Mouse (Mus musculus): ENCODE results near the gene Olfr206. TPM values are rescaled to one million over a fixed set of nuclear protein-coding genes. Genes with fewer than 3 reads are reported as not detected.
"Not testable (repeated sequence)": the region's sequence is repeated elsewhere in the genome, so short reads cannot be mapped to it uniquely, and the experiment has no call there.

The Olfr206 gene
- total RNA-seq (2021) = not detected
- long read RNA-seq, experiment 1 = 0 reads
- long read RNA-seq, experiment 2 = 0 reads

DNA sequence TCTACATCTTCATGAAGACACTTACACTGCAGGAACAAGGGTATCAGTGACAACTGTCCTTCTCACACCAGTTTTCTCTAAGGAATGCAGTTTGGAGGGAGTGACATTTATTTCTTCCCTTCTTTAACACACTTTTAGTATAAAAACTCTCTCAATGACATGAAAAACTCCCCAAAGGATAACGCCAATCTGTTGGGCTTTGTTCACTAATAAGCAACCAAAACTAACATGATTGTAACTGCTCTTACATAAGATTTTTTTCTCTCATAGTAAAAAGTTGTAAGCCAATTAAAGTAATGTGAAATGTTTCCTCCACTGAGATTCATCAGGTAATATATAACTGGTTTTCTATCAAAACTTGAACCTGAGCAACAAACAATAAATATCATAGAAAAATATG lies at the start of gene Olfr206:
TSS of gene Olfr206 (minus strand) at position 101 of the 400 bp plus-strand sequence.
- H3K4me3 ChIP-seq = no peak within 1 kb of the TSS
- TF ChIP-seq CTCF (conservative IDR thresholded peaks at IDR 0.05) = no peak
- no peak for DNase-seq (ENCODE audit: low spot score in 2 of 2)
- no peak within 1 kb of the TSS for H3K27ac ChIP-seq

GRCm38 (mm10) chr16:59393300-59393699 lies 44.3 kb upstream of the Olfr206 start:
- Histone ChIP-seq H3K4me3 (no peak overlapping the region), H3K27ac (0 out of 2 replicates have a peak overlapping the region, but pooled peaks have one; percentile 53)
- peak; percentile 48 to 64 for DNase-seq (ENCODE audit: low spot score in 2 of 2)
- TF ChIP-seq CTCF (conservative IDR thresholded peaks at IDR 0.05) = no peak

- H3K4me3 ChIP-seq = no peak within 1 kb of the TSS
- H3K27ac ChIP-seq = no peak within 1 kb of the TSS
- no peak for TF ChIP-seq CTCF (conservative IDR thresholded peaks at IDR 0.05)
- DNase-seq (ENCODE audit: low spot score in 2 of 2) = no peak
Observed at GRCm38 (mm10) chr16:59363893-59364292, 14.8 kb upstream of the Olfr206 start, which contains the start of gene Olfr209. Gene Olfr209 (minus strand): TSS chr16:59363993.

DNA sequence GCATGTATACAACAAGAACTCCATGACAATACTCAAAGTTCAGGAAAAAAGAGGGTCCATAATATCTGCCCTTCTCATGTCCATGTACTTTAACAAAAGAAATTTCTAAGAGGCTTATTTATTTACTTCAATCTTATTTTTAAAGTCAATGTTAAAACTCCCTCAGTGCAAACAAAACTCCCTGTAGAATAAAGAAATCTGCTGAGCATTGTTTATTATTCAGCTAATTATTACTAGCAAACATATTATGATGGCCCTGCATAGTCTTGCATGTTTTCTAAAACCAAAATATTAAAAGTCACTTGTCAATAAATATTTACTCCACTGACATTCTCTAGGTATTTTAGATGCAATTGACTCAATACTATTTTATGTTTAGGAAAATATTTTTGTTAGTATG lies 18.0 kb downstream of the Olfr206 start, which contains the start of gene Olfr205:
TSS of gene Olfr205 (minus strand) at position 101 of the 400 bp plus-strand sequence.
- no peak for TF ChIP-seq CTCF (conservative IDR thresholded peaks at IDR 0.05)
- DNase-seq (ENCODE audit: low spot score in 2 of 2) = no peak
- no peak within 1 kb of the TSS for H3K4me3 ChIP-seq

DNA sequence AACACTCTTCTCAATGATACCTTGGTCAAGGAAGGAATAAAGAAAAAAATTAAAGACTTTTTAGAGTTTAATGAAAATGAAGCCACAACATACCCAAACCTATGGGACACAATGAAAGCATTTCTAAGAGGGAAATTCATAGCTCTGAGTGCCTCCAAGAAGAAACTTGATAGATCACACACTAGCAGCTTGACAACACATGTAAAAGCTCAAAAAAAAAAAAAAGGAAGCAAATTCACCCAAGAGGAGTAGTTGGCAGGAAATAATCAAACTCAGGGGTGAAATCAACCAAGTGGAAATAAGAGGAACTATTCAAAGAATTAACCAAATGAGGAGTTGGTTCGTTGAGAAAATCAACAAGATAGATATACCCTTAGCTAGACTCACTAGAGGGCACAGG lies 25.8 kb downstream of the Olfr206 start:
- not testable (repeated sequence) for H3K4me3 ChIP-seq; H3K27ac ChIP-seq; DNase-seq (ENCODE audit: low spot score in 2 of 2)

More for the DNA sequence above, 18.0 kb downstream of the Olfr206 start, which contains the start of gene Olfr205:
- no peak within 1 kb of the TSS for H3K27ac ChIP-seq

DNA sequence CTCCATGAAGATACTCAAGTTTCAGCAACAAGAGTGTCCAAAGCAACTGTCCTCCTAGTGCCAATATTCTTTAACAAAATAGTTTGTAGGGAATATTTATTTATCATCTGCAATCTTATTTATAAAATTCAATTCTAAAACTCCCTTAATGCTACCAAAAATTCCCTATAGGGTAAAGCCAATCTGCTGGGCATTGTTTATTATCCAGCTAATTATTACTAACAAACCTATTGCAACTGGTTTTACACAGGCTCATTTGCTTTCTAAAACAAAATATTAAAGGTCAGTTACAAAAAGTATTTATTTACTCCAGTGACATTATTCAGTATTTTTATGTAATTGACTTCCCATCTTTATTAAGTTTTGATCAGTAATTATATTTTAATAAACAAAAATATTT lies 30.9 kb downstream of the Olfr206 start, which contains the start of gene Olfr204:
TSS of gene Olfr204 (minus strand) at position 101 of the 400 bp plus-strand sequence.
- Histone ChIP-seq H3K4me3 (no peak within 1 kb of the TSS), H3K27ac (no peak within 1 kb of the TSS)
- TF ChIP-seq CTCF (conservative IDR thresholded peaks at IDR 0.05) = no peak
- no peak for DNase-seq (ENCODE audit: low spot score in 2 of 2)

- TF ChIP-seq CTCF (conservative IDR thresholded peaks at IDR 0.05) = no peak
- H3K27ac ChIP-seq = no peak within 1 kb of the TSS
- no peak within 1 kb of the TSS for H3K4me3 ChIP-seq
- DNase-seq (ENCODE audit: low spot score in 2 of 2) = no peak
Observed at GRCm38 (mm10) chr16:59298581-59298980, 50.5 kb downstream of the Olfr206 start, which contains the start of gene Olfr203. Gene Olfr203 (plus strand): TSS chr16:59298881.

Other genes starting within 250 kb of the Olfr206 start
- gene Olfr193, start 237.4 kb downstream of the Olfr206 start, total RNA-seq (2021) = not detected
- gene Olfr194, start 228.2 kb downstream of the Olfr206 start, total RNA-seq (2021) = not detected
- gene Olfr195, start 202.2 kb downstream of the Olfr206 start, total RNA-seq (2021) = not detected
- not detected for gene Olfr196, start 178.8 kb downstream of the Olfr206 start, total RNA-seq (2021)
- not detected for gene Olfr198, start 145.7 kb downstream of the Olfr206 start, total RNA-seq (2021)
- gene Olfr199, start 129.5 kb downstream of the Olfr206 start, total RNA-seq (2021) = not detected
- not detected for gene Olfr201, start 76.6 kb downstream of the Olfr206 start, total RNA-seq (2021)
- gene Olfr202, start 62.5 kb downstream of the Olfr206 start, total RNA-seq (2021) = not detected
- not detected for gene Olfr203, start 50.4 kb downstream of the Olfr206 start, total RNA-seq (2021)
- gene Olfr204, start 31.0 kb downstream of the Olfr206 start, total RNA-seq (2021) = not detected
- gene Olfr205, start 18.1 kb downstream of the Olfr206 start, total RNA-seq (2021) = not detected
- not detected for gene Olfr209, start 14.7 kb upstream of the Olfr206 start, total RNA-seq (2021)
- not detected for gene Gabrr3, start 58.1 kb upstream of the Olfr206 start, total RNA-seq (2021)
- 10 to 100 TPM; 13.8 to 17.2 TPM for gene Riox2, start 122.5 kb upstream of the Olfr206 start, total RNA-seq (2021)

Measured in layer of hippocampus, adult 2 months (tissue).